Mouse (Mus musculus) liver, embryonic 14.5 days (tissue): Measurements from ENCODE around the gene Sh3pxd2a. TPM values are rescaled to one million over a fixed set of nuclear protein-coding genes. Genes with fewer than 3 reads are reported as not detected.

ENCODE experiments used
- ATAC-seq: fragments of 200-750 bp; cut with Nextera tagmentation; 2 replicates; pipeline ENCODE4 v1.8.0; 2017; ENCODE audit warnings: moderate number of reproducible peaks, mild to moderate bottlenecking, moderate library complexity; ENCODE audit not compliant: insufficient read depth
- DNase-seq, 3 experiments: peaks; one replicate each; pipeline ENCODE4 v3.0.0-alpha.2; 2012 to 2013; ENCODE audit warnings: low read depth in 3 of 3, low spot score in 3 of 3
- H3K27ac ChIP-seq: fragments of 300-500 bp; sonication (generic); 2 replicates; pipeline ENCODE4 v1.5.1; 2014; ENCODE audit warnings: moderate library complexity, mild to moderate bottlenecking, control low read depth, inconsistent platforms
- H3K27me3 ChIP-seq: fragments of 300-500 bp; sonication (generic); 2 replicates; pipeline ENCODE4 v1.6.1; 2014; ENCODE audit warnings: mild to moderate bottlenecking, low read length, moderate library complexity; ENCODE audit not compliant: control insufficient read depth, insufficient read depth
- H3K36me3 ChIP-seq: fragments of 300-500 bp; sonication (generic); replicated peaks from 2 replicates; pipeline ENCODE4 v1.6.1; 2014; ENCODE audit warnings: low read depth; ENCODE audit not compliant: control insufficient read depth, insufficient read depth
- H3K4me1 ChIP-seq, 2 experiments: fragments of 200-500 bp in 1 of 2; fragments of 300-500 bp in 1 of 2; sonication (generic) in 1 of 2; replicated peaks; 2 replicates each; pipeline ENCODE4 v1.6.1; 2012 to 2014; ENCODE audit warnings: antibody characterized with exemption in 1 of 2, inconsistent platforms in 1 of 2, low read length in 1 of 2; ENCODE audit not compliant: control insufficient read depth in 2 of 2, insufficient read depth in 2 of 2
- H3K4me2 ChIP-seq: fragments of 300-500 bp; sonication (generic); 2 replicates; pipeline ENCODE4 v1.6.1; 2014; ENCODE audit warnings: low read depth, mild to moderate bottlenecking, control low read depth, moderate library complexity
- H3K4me3 ChIP-seq, 2 experiments: fragments of 200-500 bp in 1 of 2; fragments of 300-500 bp in 1 of 2; sonication (generic) in 1 of 2; 2 replicates each; pipeline ENCODE4 v1.5.1; 2012 to 2014; ENCODE audit warnings: low read depth in 2 of 2, low read length in 2 of 2, mild to moderate bottlenecking in 2 of 2, control low read depth in 1 of 2, inconsistent platforms in 1 of 2, moderate library complexity in 1 of 2; ENCODE audit not compliant: insufficient read depth in 1 of 2
- H3K9ac ChIP-seq: fragments of 300-500 bp; sonication (generic); replicated peaks from 2 replicates; pipeline ENCODE4 v1.6.1; 2014; ENCODE audit warnings: mild to moderate bottlenecking, control low read depth, moderate library complexity
- H3K9me3 ChIP-seq: fragments of 300-500 bp; sonication (generic); 2 replicates; pipeline ENCODE4 v1.6.1; 2016; ENCODE audit warnings: low read length, mixed read lengths; ENCODE audit not compliant: control insufficient read depth
- CTCF ChIP-seq: IDR thresholded peaks from 2 replicates; pipeline ENCODE4 v1.5.1; 2016; ENCODE audit warnings: antibody characterized with exemption, low read depth, control low read depth
- EP300 ChIP-seq: IDR thresholded peaks from 2 replicates; pipeline ENCODE4 v1.6.1; 2016; ENCODE audit warnings: antibody characterized with exemption, low read depth
- WGBS: fragments of 180-500 bp; shearing (Covaris S2); extraction: QIAGEN DNeasy Blood & Tissue Kit; methylation state at CpG from one replicate; pipeline ENCODE4 v1.1.7; 2014; ENCODE audit not compliant: insufficient replicate concordance; 5-methylcytosine and 5-hydroxymethylcytosine counted together
- polyA plus RNA-seq, 2 experiments: library from polyadenylated mRNA; depleted of rRNA in 1 of 2; stranded (reverse) in 1 of 2; unstranded in 1 of 2; fragments of >200 nt; fragmentation: Nextera tagmentation in 1 of 2; extraction: Ambion mirVana in 1 of 2; gene quantifications; 2 replicates each; pipeline versions ENCODE4 v1.2.1 to v1.2.3; 2012 to 2014

Gene Sh3pxd2a
- polyA plus RNA-seq, 2 experiments = 0.50 to 1.6 TPM

DNA sequence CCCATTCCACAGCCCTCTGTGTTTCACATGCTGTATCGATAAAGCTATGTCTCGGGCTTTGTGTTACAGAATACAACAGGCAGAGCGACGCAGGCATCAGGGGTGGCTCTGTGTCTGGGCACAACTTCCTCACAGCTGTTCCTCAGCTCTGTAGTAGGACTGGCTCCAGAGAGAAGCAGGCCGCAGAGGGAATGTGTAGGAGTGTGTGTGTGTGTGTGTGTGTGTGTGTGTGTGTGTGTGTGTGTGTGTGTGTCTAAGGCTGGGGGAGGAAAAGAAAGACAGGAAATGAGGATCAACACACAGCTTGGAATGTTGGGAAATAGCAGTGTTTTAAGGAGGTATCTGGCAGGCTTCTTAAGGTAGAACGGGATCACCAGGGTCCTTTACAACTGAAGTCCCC is 187.5 kb downstream of the Sh3pxd2a start:
- Histone ChIP-seq H3K4me3 (no peak overlapping the region), H3K27ac (no peak overlapping the region), H3K27me3 (no peaks in the 10 kb centered on the region), H3K9ac (no peak overlapping the region), H3K4me1 (no peaks in the 10 kb centered on the region), H3K4me2 (no peak overlapping the region), H3K36me3 (no peaks in the 10 kb centered on the region), H3K9me3 (no peaks in the 10 kb centered on the region)
- 67% methylated on average over 6 of the region's 6 CpGs for WGBS
- ATAC-seq = no peak
- DNase-seq = no peak
- TF ChIP-seq EP300 (no peak), CTCF (no peak)

DNA sequence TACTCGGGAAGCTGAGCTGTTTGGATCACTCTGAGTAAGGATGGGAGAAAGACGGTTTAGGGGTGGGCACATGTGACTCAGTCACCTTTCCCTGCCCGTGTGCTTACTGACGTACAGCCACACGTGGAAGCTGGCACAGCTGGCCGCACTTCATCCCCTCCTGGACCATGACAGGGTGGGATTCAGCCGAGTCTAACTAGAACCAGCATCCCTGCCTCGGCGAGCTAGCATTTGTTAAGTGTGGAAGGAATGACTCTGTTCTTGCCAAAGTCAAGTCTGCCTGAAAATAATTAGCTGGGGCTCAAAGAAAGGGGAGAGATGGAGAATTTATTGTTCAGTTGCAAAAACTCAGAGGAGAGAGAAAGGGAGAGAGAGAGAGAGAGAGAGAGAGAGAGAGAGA is 193.7 kb downstream of the Sh3pxd2a start:
- Histone ChIP-seq H3K9ac (no peak overlapping the region), H3K4me1 (no peaks in the 10 kb centered on the region), H3K4me2 (no peak overlapping the region), H3K9me3 (no peaks in the 10 kb centered on the region), H3K4me3 (no peak overlapping the region), H3K27me3 (no peaks in the 10 kb centered on the region), H3K36me3 (no peaks in the 10 kb centered on the region), H3K27ac (no peak overlapping the region)
- 67% methylated on average over 9 of the region's 9 CpGs for WGBS
- ATAC-seq = no peak
- DNase-seq = no peak
- TF ChIP-seq CTCF (no peak), EP300 (no peak)

DNA sequence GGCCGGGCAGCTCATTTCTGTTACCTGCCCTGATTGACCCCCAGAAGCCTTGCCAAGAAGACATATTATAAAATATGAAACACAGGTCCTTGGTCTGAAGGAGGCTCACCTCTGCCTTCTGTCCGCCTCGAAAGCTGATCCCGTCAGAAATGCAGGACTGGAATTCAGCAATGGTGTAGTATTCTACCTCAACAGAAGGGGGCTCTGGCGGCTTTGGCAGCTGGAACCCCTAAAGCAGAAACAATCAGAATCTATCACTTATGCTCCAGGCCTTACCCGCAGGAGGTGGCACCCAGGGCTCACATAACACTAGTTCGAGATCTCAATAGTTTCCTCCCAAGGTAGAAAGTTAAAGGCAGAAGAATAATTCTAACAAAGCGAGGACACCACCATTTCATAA is 194.5 kb downstream of the Sh3pxd2a start:
- 55% methylated on average over 8 of the region's 8 CpGs for WGBS
- ATAC-seq (no peak), DNase-seq (no peak)
- no peak overlapping the region for H3K4me2 ChIP-seq
- H3K27ac ChIP-seq = no peak overlapping the region
- H3K27me3 ChIP-seq = no peaks in the 10 kb centered on the region
- no peaks in the 10 kb centered on the region for H3K9me3 ChIP-seq
- H3K36me3 ChIP-seq = no peaks in the 10 kb centered on the region
- no peak overlapping the region for H3K9ac ChIP-seq
- no peak for TF ChIP-seq EP300
- peak; percentile 51 for TF ChIP-seq CTCF
- no peak overlapping the region for H3K4me3 ChIP-seq
- no peaks in the 10 kb centered on the region for H3K4me1 ChIP-seq

DNA sequence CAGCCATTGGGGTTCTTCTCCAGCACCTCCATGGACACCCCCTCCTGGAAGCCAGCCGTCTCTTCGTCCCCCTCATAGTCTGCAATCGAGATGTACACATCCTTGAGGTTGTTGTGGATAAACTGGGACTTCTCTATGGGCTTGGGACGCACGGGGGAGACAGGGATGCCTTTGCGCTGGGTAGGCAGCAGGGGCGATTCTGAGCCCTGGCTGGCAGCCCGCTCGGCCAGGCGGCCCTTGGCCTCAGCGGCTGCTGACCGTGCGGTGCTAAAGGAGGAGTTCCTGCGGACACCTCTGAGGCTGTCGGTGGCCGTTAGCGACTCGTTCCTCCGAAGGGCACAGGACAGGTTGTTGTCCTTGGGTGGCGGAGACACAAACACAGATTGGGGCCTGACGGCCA is 197.1 kb downstream of the Sh3pxd2a start:
- TF ChIP-seq EP300 (no peak), CTCF (no peak)
- Histone ChIP-seq H3K4me3 (no peak overlapping the region), H3K27ac (no peak overlapping the region), H3K4me2 (no peak overlapping the region), H3K9ac (no peak overlapping the region), H3K27me3 (no peaks in the 10 kb centered on the region), H3K36me3 (no peaks in the 10 kb centered on the region), H3K4me1 (no peaks in the 10 kb centered on the region), H3K9me3 (no peaks in the 10 kb centered on the region)
- DNase-seq (no peak), ATAC-seq (no peak)
- 82% methylated on average over 21 of the region's 21 CpGs for WGBS

DNA sequence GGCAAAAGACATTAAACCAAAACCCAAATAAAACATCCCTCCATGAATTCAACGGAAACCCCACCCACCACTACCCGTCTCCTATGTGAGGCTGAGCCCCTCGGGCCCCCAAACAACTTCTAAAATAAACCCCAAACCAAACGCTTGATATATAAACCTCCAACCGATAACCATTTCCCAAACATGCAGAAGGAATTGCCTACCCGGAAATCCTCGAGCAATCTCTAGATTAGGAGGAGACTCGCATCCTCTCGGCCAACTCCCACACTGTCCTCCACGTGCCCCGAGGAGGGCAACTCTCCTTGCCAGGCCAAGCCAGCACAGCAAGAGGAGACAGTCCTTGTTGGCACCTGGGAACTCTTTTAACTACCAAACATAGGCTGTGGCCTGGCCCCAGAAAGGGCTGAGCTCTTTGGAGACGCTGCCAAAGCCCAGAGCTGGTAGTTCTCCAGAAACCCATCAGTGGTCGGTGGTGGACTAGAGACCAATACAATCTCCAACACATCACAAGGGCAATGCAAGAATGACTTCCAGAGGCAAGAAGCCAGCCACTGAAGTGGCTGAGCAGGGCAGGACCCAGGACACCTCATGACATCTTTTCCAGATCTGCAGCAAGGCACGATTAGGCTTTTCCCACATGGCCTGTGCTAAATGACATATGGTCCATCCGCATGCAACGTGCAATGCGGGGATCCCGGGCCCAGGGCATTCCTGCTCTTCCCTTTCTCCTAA is 198.0 kb downstream of the Sh3pxd2a start:
- no peaks in the 10 kb centered on the region for H3K36me3 ChIP-seq
- TF ChIP-seq EP300 = no peak
- no peak overlapping the region for H3K27ac ChIP-seq
- WGBS = 72% methylated on average over 18 of the region's 18 CpGs
- no peak overlapping the region for H3K4me2 ChIP-seq
- H3K9me3 ChIP-seq = no peaks in the 10 kb centered on the region
- no peaks in the 10 kb centered on the region for H3K27me3 ChIP-seq
- no peak for DNase-seq
- H3K4me1 ChIP-seq = no peaks in the 10 kb centered on the region
- no peak for ATAC-seq
- no peak overlapping the region for H3K9ac ChIP-seq
- no peak overlapping the region for H3K4me3 ChIP-seq
